Mouse (Mus musculus) hindbrain, postnatal 0 days (tissue): Measurements from ENCODE around the gene Itpkb. TPM values are rescaled to one million over a fixed set of nuclear protein-coding genes. Genes with fewer than 3 reads are reported as not detected.
"Not testable (repeated sequence)": the region's sequence is repeated elsewhere in the genome, so short reads cannot be mapped to it uniquely, and the experiment has no call there.

Experiments
- ATAC-seq: fragments of 200-750 bp; cut with Nextera tagmentation; 2 replicates; pipeline ENCODE4 v1.8.0; 2017; ENCODE audit warnings: mild to moderate bottlenecking, moderate TSS enrichment, moderate library complexity
- DNase-seq: peaks from one replicate; pipeline ENCODE4 v3.0.0-alpha.2; 2015; ENCODE audit warnings: low spot score
- H3K27ac ChIP-seq: fragments of 300-500 bp; sonication (generic); 2 replicates; pipeline ENCODE4 v1.5.1; 2014; ENCODE audit warnings: mild to moderate bottlenecking
- H3K27me3 ChIP-seq: fragments of 300-500 bp; sonication (generic); 2 replicates; pipeline ENCODE4 v1.6.1; 2014; ENCODE audit warnings: low read length, mixed read lengths; ENCODE audit not compliant: insufficient read depth
- H3K36me3 ChIP-seq: fragments of 300-500 bp; sonication (generic); 2 replicates; pipeline ENCODE4 v1.6.1; 2014; ENCODE audit warnings: low read length, mixed read lengths; ENCODE audit not compliant: insufficient read depth
- H3K4me1 ChIP-seq: fragments of 300-500 bp; sonication (generic); 2 replicates; pipeline ENCODE4 v1.6.1; 2014; ENCODE audit warnings: antibody characterized with exemption, low read length, mixed read lengths; ENCODE audit not compliant: insufficient read depth
- H3K4me2 ChIP-seq: fragments of 300-500 bp; sonication (generic); 2 replicates; pipeline ENCODE4 v1.6.1; 2014; ENCODE audit warnings: low read depth, mild to moderate bottlenecking, low read length, moderate library complexity, mixed read lengths
- H3K4me3 ChIP-seq: fragments of 300-500 bp; sonication (generic); 2 replicates; pipeline ENCODE4 v1.5.1; 2014; ENCODE audit warnings: low read length
- H3K9ac ChIP-seq: fragments of 300-500 bp; sonication (generic); replicated peaks from 2 replicates; pipeline ENCODE4 v1.6.1; 2014; ENCODE audit warnings: mild to moderate bottlenecking, low read length, moderate library complexity, mixed read lengths
- H3K9me3 ChIP-seq: fragments of 300-500 bp; sonication (generic); 2 replicates; pipeline ENCODE4 v1.6.1; 2016; ENCODE audit warnings: low read length, mixed read lengths
- CTCF ChIP-seq: IDR thresholded peaks from 2 replicates; pipeline ENCODE4 v1.5.1; 2016; ENCODE audit warnings: antibody characterized with exemption, control low read depth, low read depth
- WGBS: fragments of 180-500 bp; shearing (Covaris S2); extraction: QIAGEN DNeasy Blood & Tissue Kit; methylation state at CpG from one replicate; pipeline ENCODE4 v1.1.7; 2014; 5-methylcytosine and 5-hydroxymethylcytosine counted together
- polyA plus RNA-seq: library from polyadenylated mRNA; unstranded; fragments of >200 nt; fragmentation: Nextera tagmentation; extraction: Ambion mirVana; gene quantifications from 2 replicates; pipeline ENCODE4 v1.2.1, GENCODE M21; 2015
- total RNA-seq: library from RNA; depleted of rRNA; stranded (reverse); fragments of >200 nt; gene quantifications from 2 replicates; pipeline ENCODE4 v1.2.3, GENCODE M21; 2014

The Itpkb gene
- total and polyA plus RNA-seq, 2 experiments from 2014 or later: 4.1 to 19.0 TPM

- ATAC-seq (no peak), DNase-seq (peak; percentile 34)
- Histone ChIP-seq H3K4me3 (no peak overlapping the region), H3K4me1 (peaks cover 28% of the 10 kb centered on the region), H3K27me3 (no peaks in the 10 kb centered on the region), H3K36me3 (no peaks in the 10 kb centered on the region), H3K9me3 (no peaks in the 10 kb centered on the region), H3K9ac (peak overlapping the region; percentile 46; the same call in 1 of the 2 replicates), H3K27ac (peak overlapping the region; percentile 86), H3K4me2 (peak overlapping the region; percentile 54)
- no peak for TF ChIP-seq CTCF
- 50% methylated on average over 18 of the region's 18 CpGs for WGBS
Observed at GRCm38 (mm10) chr1:180365983-180366811, 35.9 kb downstream of the Itpkb start.

GRCm38 (mm10) chr1:180367045-180367619 is 36.8 kb downstream of the Itpkb start:
- no peak for DNase-seq
- peak overlapping the region; percentile 86 for H3K27ac ChIP-seq

GRCm38 (mm10) chr1:180367626-180368025 is 37.3 kb downstream of the Itpkb start:
- no peaks in the 10 kb centered on the region for H3K36me3 ChIP-seq
- H3K9ac ChIP-seq: no peak overlapping the region
- H3K9me3 ChIP-seq: no peaks in the 10 kb centered on the region
- DNase-seq: no peak
- H3K4me1 ChIP-seq: peaks cover 28% of the 10 kb centered on the region
- no peak overlapping the region for H3K4me3 ChIP-seq
- no peak for TF ChIP-seq CTCF
- no peak overlapping the region for H3K4me2 ChIP-seq
- no peak for ATAC-seq
- H3K27ac ChIP-seq: peak overlapping the region; percentile 86
- WGBS: 41% methylated on average over 3 of the region's 3 CpGs
- no peaks in the 10 kb centered on the region for H3K27me3 ChIP-seq

More at GRCm38 (mm10) chr1:180367045-180367619, 36.8 kb downstream of the Itpkb start:
- no peak for TF ChIP-seq CTCF
- no peak for ATAC-seq
- Histone ChIP-seq H3K9ac (no peak overlapping the region), H3K4me1 (peaks cover 28% of the 10 kb centered on the region), H3K4me3 (no peak overlapping the region), H3K9me3 (no peaks in the 10 kb centered on the region), H3K4me2 (no peak overlapping the region), H3K36me3 (no peaks in the 10 kb centered on the region), H3K27me3 (no peaks in the 10 kb centered on the region)
- 57% methylated on average over 3 of the region's 3 CpGs for WGBS

- DNase-seq: no peak
- 55% methylated on average over 7 of the region's 7 CpGs for WGBS
- Histone ChIP-seq H3K9me3 (no peaks in the 10 kb centered on the region), H3K4me1 (peaks cover 28% of the 10 kb centered on the region), H3K4me2 (no peak overlapping the region), H3K27ac (no peak overlapping the region), H3K36me3 (no peaks in the 10 kb centered on the region), H3K9ac (no peak overlapping the region), H3K27me3 (no peaks in the 10 kb centered on the region), H3K4me3 (no peak overlapping the region)
- ATAC-seq: no peak
- no peak for TF ChIP-seq CTCF
Observed at GRCm38 (mm10) chr1:180368112-180368511, 37.8 kb downstream of the Itpkb start.

GRCm38 (mm10) chr1:180368646-180369045 is 38.4 kb downstream of the Itpkb start:
- no peak for DNase-seq

GRCm38 (mm10) chr1:180370858-180371652 is 40.8 kb downstream of the Itpkb start:
- WGBS: 65% methylated on average over 10 of the region's 10 CpGs
- ATAC-seq (no peak), DNase-seq (no peak)
- H3K9me3 ChIP-seq: no peaks in the 10 kb centered on the region
- peaks cover 21% of the 10 kb centered on the region for H3K4me1 ChIP-seq
- no peaks in the 10 kb centered on the region for H3K36me3 ChIP-seq
- no peak overlapping the region for H3K27ac ChIP-seq
- TF ChIP-seq CTCF: no peak
- H3K9ac ChIP-seq: no peak overlapping the region
- no peak overlapping the region for H3K4me3 ChIP-seq
- H3K27me3 ChIP-seq: no peaks in the 10 kb centered on the region
- H3K4me2 ChIP-seq: no peak overlapping the region

More at GRCm38 (mm10) chr1:180368646-180369045, 38.4 kb downstream of the Itpkb start:
- Histone ChIP-seq H3K9me3 (no peaks in the 10 kb centered on the region), H3K9ac (no peak overlapping the region), H3K27me3 (no peaks in the 10 kb centered on the region), H3K27ac (peak overlapping the region; percentile 8; the same call in 1 of the 2 replicates), H3K4me3 (no peak overlapping the region), H3K4me2 (no peak overlapping the region), H3K36me3 (no peaks in the 10 kb centered on the region), H3K4me1 (peaks cover 28% of the 10 kb centered on the region)
- no peak for TF ChIP-seq CTCF
- no peak for ATAC-seq
- 61% methylated on average over 9 of the region's 9 CpGs for WGBS

GRCm38 (mm10) chr1:180372258-180372657 is 42.0 kb downstream of the Itpkb start:
- H3K4me3 ChIP-seq, H3K9ac ChIP-seq, ATAC-seq, H3K36me3 ChIP-seq, DNase-seq, H3K9me3 ChIP-seq, H3K27ac ChIP-seq, H3K27me3 ChIP-seq, H3K4me2 ChIP-seq: not testable (repeated sequence)
- WGBS: 87% methylated on average over 5 of the region's 5 CpGs
- peaks cover 15% of the 10 kb centered on the region for H3K4me1 ChIP-seq
